Mouse (Mus musculus) cerebellum, adult 18-20 months (tissue): ENCODE measurements around the gene Rras.
A peak's percentile ranks its signal among the peaks of the same experiment; 100 is the strongest.

Experiments used
- DNase-seq, 2 experiments: peaks; one replicate each; pipeline ENCODE4 v3.0.0; 2021

Rras gene

GRCm38 (mm10) chr7:45053931-45054510 lies 36.3 kb downstream of the Rras start:
- DNase-seq: peak; percentile 87 to 98

GRCm38 (mm10) chr7:45056329-45056971 lies 38.7 kb downstream of the Rras start:
- no peak for DNase-seq

- no peak for DNase-seq
Measured at GRCm38 (mm10) chr7:45056972-45057348, 39.2 kb downstream of the Rras start.

- no peak for DNase-seq
Measured at GRCm38 (mm10) chr7:45058607-45059571, 41.1 kb downstream of the Rras start.

- DNase-seq: no peak
Measured at GRCm38 (mm10) chr7:45060632-45061122, 42.9 kb downstream of the Rras start.

GRCm38 (mm10) chr7:45061532-45062075 lies 43.8 kb downstream of the Rras start:
- peak in 1 of 2 experiments; percentile 29 for DNase-seq

- peak; percentile 93 for DNase-seq
Measured at GRCm38 (mm10) chr7:45062239-45062835, 44.6 kb downstream of the Rras start, which contains the start of the genes Nosip and Prrg2. Gene Nosip, plus strand, starts transcription at chr7:45062429. Gene Prrg2, minus strand, starts transcription at chr7:45062677.

- DNase-seq: no peak
Measured at GRCm38 (mm10) chr7:45067190-45067999, 49.6 kb downstream of the Rras start.

GRCm38 (mm10) chr7:45068000-45068318 lies 50.2 kb downstream of the Rras start:
- peak; percentile 47 to 51 for DNase-seq

- DNase-seq: no peak
Measured at GRCm38 (mm10) chr7:45069671-45070070, 51.9 kb downstream of the Rras start.
